Mouse (Mus musculus) left cerebral cortex, postnatal 36 days (tissue): ENCODE data around the gene Asrgl1. TPM values are rescaled to one million over a fixed set of nuclear protein-coding genes. Genes with fewer than 3 reads are reported as not detected.

ENCODE experiments used
- DNase-seq, 2 experiments: peaks; one replicate each; pipeline ENCODE4 v3.0.0; 2021 to 2022; ENCODE audit warnings: low spot score in 2 of 2, mixed read lengths in 1 of 2
- intact Hi-C: fragments of 180-260 bp; cut with DNase I; formaldehyde crosslinking; loops from one replicate; pipeline ENCODE4 v1.15.1; 2025
- total RNA-seq, 2 experiments: library from RNA; stranded (reverse); gene quantifications; 2 replicates each; pipeline ENCODE4 v1.2.3; 2021

Asrgl1 gene
- total RNA-seq, 2 experiments from 2014 or later = 136 to 137 TPM

DNA sequence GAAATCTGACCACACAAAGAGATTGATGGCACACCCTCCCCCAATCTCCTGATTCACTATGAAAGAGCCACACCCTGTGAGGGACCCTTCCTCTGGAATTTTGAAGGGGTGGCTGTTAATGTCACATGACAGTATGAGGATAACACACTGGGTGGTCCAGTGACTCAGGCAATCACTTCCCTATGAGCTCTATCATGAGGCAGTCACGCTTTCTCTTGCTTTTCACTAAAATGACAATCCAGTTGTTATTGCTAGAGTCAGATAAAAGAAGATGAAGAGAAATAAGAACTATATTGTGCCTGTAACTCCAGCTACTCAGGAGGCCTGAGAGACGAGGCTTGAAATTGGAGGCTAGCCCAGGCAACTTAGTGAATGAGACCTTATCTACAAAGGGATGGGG, 59.9 kb downstream of the Asrgl1 start:
- intact Hi-C loops = no loop called here
- no peak for DNase-seq

GRCm38 (mm10) chr19:9074424-9074823, 61.0 kb downstream of the Asrgl1 start:
- DNase-seq = no peak
- intact Hi-C loops = no loop called here

- intact Hi-C loops = no loop called here
Measured at GRCm38 (mm10) chr19:9073776-9074411, 61.5 kb downstream of the Asrgl1 start.

DNA sequence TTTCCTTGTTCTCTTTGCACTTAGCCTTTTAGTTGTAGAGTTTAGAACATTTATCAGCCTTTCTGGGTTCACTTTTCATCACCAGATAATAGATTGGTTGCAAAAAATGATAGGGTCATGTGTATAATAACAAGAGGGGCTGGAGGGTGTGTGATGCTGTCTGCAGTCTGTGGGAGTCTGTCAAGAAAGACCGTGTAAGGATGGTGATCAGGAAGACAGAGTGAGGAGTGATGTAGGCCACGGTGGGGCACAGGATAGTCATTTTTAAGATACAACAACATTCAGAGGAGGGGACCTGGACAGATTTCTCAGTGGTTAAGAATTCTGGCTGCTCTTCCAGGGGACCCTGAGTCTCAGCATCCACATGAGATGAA, 63.3 kb downstream of the Asrgl1 start:
- DNase-seq = no peak
- intact Hi-C loops = no loop called here

More at GRCm38 (mm10) chr19:9073776-9074411, 61.5 kb downstream of the Asrgl1 start:
- no peak for DNase-seq

DNA sequence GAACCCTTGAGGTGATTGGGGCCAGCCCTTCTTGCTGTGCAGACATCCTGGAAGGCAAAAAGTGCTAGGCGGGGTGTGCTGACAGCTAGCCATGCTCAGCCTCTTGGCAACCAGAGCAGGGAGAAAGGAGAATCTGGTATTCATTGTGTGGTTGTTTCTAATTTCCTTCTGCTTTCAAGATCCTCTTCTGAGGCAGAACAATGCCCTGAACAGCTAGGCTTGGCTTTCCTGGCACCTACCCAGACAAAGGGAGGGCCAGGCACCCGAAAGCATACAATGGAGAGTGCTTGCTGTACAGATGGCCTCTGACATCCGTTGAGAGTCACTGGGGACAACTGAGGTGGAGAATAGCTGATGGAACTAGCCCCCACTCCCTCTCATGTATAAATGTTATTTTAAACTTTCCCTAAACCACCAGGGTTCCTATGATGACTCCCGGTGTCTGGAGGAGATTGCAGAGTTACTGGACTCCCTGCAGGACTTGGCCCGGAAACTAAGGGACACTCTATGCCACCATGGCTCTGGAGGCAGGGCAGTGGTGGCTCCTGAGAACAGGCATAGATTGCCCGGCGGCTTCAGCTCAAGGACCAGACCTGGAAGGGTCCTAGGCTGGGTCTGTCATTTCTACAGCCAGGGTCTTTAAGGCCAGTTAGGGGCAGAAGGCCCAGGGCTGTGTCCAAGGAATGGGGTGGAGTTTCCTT, 63.8 kb downstream of the Asrgl1 start:
- intact Hi-C loops = no loop called here
- peak; percentile 19 to 27 for DNase-seq

DNA sequence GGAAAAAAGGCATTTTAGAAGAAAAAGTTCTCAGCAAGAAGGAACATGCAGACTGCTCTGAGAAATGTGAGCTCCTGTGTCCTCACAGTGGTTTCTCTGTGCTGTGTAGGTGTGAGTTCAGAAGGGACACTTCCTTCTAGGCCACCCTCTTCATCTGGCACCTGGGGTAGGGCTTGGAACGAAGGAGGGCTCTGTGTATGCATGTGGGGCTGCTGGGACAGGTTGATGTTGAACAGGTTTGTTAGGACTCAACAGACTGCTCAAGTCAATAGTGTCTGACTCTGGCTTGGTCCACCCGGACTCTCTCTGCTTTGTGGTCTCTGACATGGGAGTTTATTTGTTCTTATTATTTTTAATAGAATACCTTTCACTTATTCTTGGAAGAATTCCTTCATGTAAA, 65.1 kb downstream of the Asrgl1 start:
- no peak for DNase-seq
- intact Hi-C loops = no loop called here

- no peak for DNase-seq
- intact Hi-C loops = no loop called here
Measured at GRCm38 (mm10) chr19:9069687-9070307, 65.6 kb downstream of the Asrgl1 start.

DNA sequence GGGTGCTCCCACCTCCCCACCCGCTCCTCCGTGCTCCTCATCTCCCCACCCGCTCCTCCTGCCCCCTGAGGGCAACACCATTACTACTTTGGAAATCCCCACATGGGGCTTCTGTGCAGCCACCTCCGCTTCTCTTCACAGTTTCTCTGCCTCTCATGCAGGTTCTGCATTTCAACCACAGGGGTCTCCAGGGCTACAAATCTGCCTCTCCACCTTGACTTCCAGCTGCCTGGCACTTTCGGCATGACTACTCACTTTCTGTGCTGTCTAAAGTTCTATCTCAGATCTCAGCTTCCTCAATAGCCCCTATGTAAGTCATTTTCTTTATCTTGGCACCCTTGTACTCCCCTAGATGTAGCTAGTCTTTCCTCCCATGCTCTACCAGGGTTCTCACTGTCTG, 68.1 kb downstream of the Asrgl1 start:
- intact Hi-C loops = no loop called here

GRCm38 (mm10) chr19:9065621-9066561, 69.5 kb downstream of the Asrgl1 start:
- intact Hi-C loops = no loop called here
- DNase-seq = peak; percentile 17 to 24

More for the DNA sequence above, 68.1 kb downstream of the Asrgl1 start:
- no peak for DNase-seq

GRCm38 (mm10) chr19:9063831-9064230, 71.6 kb downstream of the Asrgl1 start:
- intact Hi-C loops = no loop called here
- DNase-seq = no peak

- intact Hi-C loops = no loop called here
- no peak for DNase-seq
Measured at GRCm38 (mm10) chr19:9062822-9063221, 72.6 kb downstream of the Asrgl1 start.

DNA sequence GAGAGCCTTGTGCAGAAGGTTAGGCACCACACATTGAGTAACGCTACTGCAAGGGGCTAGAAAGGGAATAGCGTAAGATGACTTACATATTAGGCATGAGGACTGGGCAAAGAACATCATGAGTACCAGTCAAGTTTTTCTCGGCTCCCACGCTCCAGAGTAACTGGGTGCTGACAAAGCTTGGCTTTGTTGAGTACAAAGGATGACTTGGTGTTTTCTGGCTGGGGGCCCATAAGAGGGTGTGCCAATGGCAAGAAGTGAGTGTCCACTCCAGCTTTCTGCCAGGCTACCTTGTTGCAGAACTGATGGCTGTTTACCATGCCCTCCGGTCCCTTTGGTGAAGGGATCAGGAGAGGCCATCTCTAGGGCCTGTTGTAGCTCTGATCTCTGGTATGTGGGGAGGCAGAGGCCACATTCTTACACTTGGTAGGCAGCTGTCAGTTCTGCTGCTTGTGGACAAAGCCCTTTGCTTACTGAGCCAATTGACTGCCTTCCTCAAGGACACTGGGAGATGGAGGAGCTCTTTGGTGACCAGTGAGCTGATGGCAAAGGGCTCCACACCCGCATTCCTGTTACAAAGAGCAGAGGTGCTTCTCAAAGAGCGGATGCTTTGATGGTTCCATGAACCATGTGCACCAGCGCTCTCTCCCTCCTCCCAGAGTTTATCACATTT, 74.1 kb downstream of the Asrgl1 start:
- DNase-seq = no peak
- intact Hi-C loops = no loop called here

DNA sequence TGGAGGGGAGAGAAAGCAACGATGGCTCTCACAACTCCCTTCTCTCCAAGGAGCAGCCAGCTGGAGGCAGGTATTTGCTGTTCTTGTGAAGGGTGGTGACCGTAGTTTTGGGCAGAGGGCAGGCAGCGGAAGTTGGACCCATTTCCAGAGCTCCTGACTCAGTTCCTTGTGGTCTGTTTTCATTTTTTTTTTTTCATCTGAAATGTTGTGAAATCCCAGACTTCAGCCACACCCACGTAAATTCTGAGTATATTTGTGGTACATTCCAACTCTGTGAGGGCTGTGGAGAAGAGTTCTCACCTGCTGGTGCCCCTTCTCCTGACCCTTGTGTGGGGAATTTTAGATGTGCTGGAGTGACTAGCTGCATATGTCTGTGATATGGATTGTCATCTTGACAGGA, 75.3 kb downstream of the Asrgl1 start:
- no peak for DNase-seq
- intact Hi-C loops = no loop called here

Other genes starting within 250 kb of the Asrgl1 start
- gene 1810009A15Rik, start 246.8 kb downstream of the Asrgl1 start, total RNA-seq = 10 to 100 TPM; 21.6 to 26.6 TPM
- 1 to 10 TPM in 1 of 2 experiments, not detected in 1; 7.6 TPM for gene Gm49416, start 246.7 kb downstream of the Asrgl1 start, total RNA-seq
- 10 to 100 TPM; 22.4 to 25.3 TPM for gene Ints5, start 242.6 kb downstream of the Asrgl1 start, total RNA-seq
- gene Ganab, start 237.6 kb downstream of the Asrgl1 start, total RNA-seq = 100 to 1,000 TPM in 1 of 2 experiments, 10 to 100 TPM in 1; 95.3 to 102 TPM
- 100 to 1,000 TPM; 167 to 187 TPM for gene B3gat3, start 215.3 kb downstream of the Asrgl1 start, total RNA-seq
- gene Rom1, start 206.3 kb downstream of the Asrgl1 start, total RNA-seq = 1 to 10 TPM; 7.0 to 7.2 TPM
- gene Eml3, start 206.1 kb downstream of the Asrgl1 start, total RNA-seq = 10 to 100 TPM in 1 of 2 experiments, 1 to 10 TPM in 1; 9.6 to 12.6 TPM
- gene Mta2, start 193.8 kb downstream of the Asrgl1 start, total RNA-seq = 10 to 100 TPM; 43.9 to 52.0 TPM
- gene Tut1, start 181.8 kb downstream of the Asrgl1 start, total RNA-seq = 10 to 100 TPM; 17.5 to 21.5 TPM
- gene Eef1g, start 168.6 kb downstream of the Asrgl1 start, total RNA-seq = 100 to 1,000 TPM; 219 to 232 TPM
- 10 to 100 TPM; 16.6 to 32.1 TPM for gene Ahnak, start 146.4 kb downstream of the Asrgl1 start, total RNA-seq
- not detected for gene Scgb1a1, start 47.7 kb downstream of the Asrgl1 start, total RNA-seq